Mouse (Mus musculus) megakaryocyte, embryonic 14.5 days (primary cell): ENCODE measurements around the gene Adad1.

Experiments used
- FLI1 ChIP-seq: IDR thresholded peaks from 2 replicates; pipeline ENCODE4 v1.6.1; 2012; ENCODE audit warnings: low read length, inconsistent platforms, mixed read lengths
- GATA1 ChIP-seq: IDR thresholded peaks from 3 replicates; pipeline ENCODE4 v1.6.1; 2012; ENCODE audit warnings: mixed read lengths, low read length, inconsistent platforms, borderline replicate concordance

GRCm38 (mm10) chr3:37126162-37126561 lies 62.8 kb downstream of the Adad1 start:
- no peak for TF ChIP-seq GATA1
- TF ChIP-seq FLI1, result no peak
